8 mouse cellular contexts compared by ENCODE assay signal in the genomic region with DNA sequence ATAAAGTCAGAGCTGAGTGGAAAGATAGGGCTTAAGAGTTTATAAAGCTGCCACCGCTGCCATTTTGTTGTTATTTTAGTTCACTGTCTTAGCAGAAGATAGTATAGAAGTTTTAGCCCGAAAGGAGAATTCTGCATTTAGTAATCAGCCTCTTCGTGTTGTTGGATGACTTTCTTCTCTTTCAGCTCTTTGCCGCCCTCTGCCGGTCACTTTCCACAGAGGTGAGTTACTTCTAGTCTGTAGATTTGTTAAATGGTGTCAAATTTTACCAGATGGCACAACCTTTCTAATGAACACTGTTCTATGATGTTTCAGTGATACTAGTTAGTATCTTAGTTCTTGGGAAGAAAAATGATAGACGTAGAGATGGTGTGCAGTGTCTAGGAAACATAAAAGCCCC. TPM values are rescaled to one million over a fixed set of nuclear protein-coding genes. Genes with fewer than 3 reads are reported as not detected.
DNase-seq lines count a peak whose midpoint lies in the region; ATAC-seq and TF ChIP-seq lines count a peak whose summit lies in the region.

No protein-coding gene starts in this region.

- no peaks in the 10 kb centered on the region for H3K79me2 ChIP-seq in liver, adult 2 months (ENCODE audit: control insufficient read depth, insufficient read depth, low read length)

- no peaks in the 10 kb centered on the region for H3K4me1 ChIP-seq in forebrain, embryonic 11.5 days (replicated peaks; ENCODE audit: control insufficient read depth, insufficient read depth, low read length)
- H3K4me1 ChIP-seq in forebrain, embryonic 13.5 days: no peaks in the 10 kb centered on the region
- no peaks in the 10 kb centered on the region for H3K4me1 ChIP-seq in hindbrain, postnatal 0 days (ENCODE audit: insufficient read depth, low read length)
- peaks cover 3% of the 10 kb centered on the region; the same call in 1 of the 2 replicates for H3K4me1 ChIP-seq in liver, adult 2 months (ENCODE audit: control insufficient read depth, insufficient read depth, low read length)

- no peak overlapping the region for H3K4me2 ChIP-seq in forebrain, embryonic 11.5 days (ENCODE audit: low read depth, low read length, severe bottlenecking)
- H3K4me2 ChIP-seq in forebrain, embryonic 13.5 days: no peak overlapping the region
- no peak overlapping the region for H3K4me2 ChIP-seq in hindbrain, postnatal 0 days (ENCODE audit: low read depth, low read length)

- no peak overlapping the region for H3K9ac ChIP-seq in forebrain, embryonic 11.5 days (ENCODE audit: low read length)
- H3K9ac ChIP-seq in forebrain, embryonic 13.5 days: no peak overlapping the region
- H3K9ac ChIP-seq in hindbrain, postnatal 0 days (replicated peaks; ENCODE audit: low read length): no peak overlapping the region
- no peak overlapping the region for H3K9ac ChIP-seq in liver, adult 2 months (ENCODE audit: low read depth, low read length)

- peak; percentile 76 for TF ChIP-seq CTCF in hindbrain, postnatal 0 days (IDR thresholded peaks at IDR 0.05; ENCODE audit: low read depth)
- TF ChIP-seq CTCF in liver, adult 2 months (IDR thresholded peaks at IDR 0.05; ENCODE audit: low read depth, low read length): peak; percentile 48

- peak; percentile 83 for DNase-seq in forebrain, embryonic 11.5 days (ENCODE audit: low spot score)
- DNase-seq in 416B (ENCODE audit: low read depth): peak; percentile 83
- peak; percentile 58 for DNase-seq in adrenal gland, adult 2 months
- DNase-seq in embryo, embryonic 10.5 days (ENCODE audit: low spot score): peak; percentile 89
- DNase-seq in hindbrain, postnatal 0 days (ENCODE audit: low spot score): peak; percentile 79
- peak; percentile 67 for DNase-seq in liver, adult 2 months (ENCODE audit: extremely low read depth, low read depth, low spot score)
- DNase-seq in retina, postnatal 1 day: peak; percentile 83

- H3K4me3 ChIP-seq in forebrain, embryonic 11.5 days (ENCODE audit: low read depth, low read length): no peak overlapping the region
- no peak overlapping the region for H3K4me3 ChIP-seq in forebrain, embryonic 13.5 days
- H3K4me3 ChIP-seq in hindbrain, postnatal 0 days (ENCODE audit: low read length): no peak overlapping the region
- H3K4me3 ChIP-seq in liver, adult 2 months (ENCODE audit: insufficient read depth, low read depth, low read length): no peak overlapping the region

- 21% methylated on average over 6 of the region's 6 CpGs for WGBS in forebrain, embryonic 11.5 days
- WGBS in forebrain, embryonic 13.5 days: 23% methylated on average over 6 of the region's 6 CpGs
- whole genome bisulfite sequencing in hindbrain, postnatal 0 days: 22% methylated on average over 6 of the region's 6 CpGs
- 16% methylated on average over 6 of the region's 6 CpGs for WGBS in liver, adult 2 months

- no peaks in the 10 kb centered on the region for H3K36me3 ChIP-seq in forebrain, embryonic 11.5 days (ENCODE audit: control insufficient read depth, insufficient read depth, low read length)
- H3K36me3 ChIP-seq in forebrain, embryonic 13.5 days (ENCODE audit: poor library complexity, severe bottlenecking): no peaks in the 10 kb centered on the region
- no peaks in the 10 kb centered on the region for H3K36me3 ChIP-seq in hindbrain, postnatal 0 days (ENCODE audit: insufficient read depth, low read length)
- H3K36me3 ChIP-seq in liver, adult 2 months (ENCODE audit: control insufficient read depth, insufficient read depth, low read length): peaks cover 14% of the 10 kb centered on the region; the same call in 1 of the 2 replicates

- no peak for ATAC-seq in forebrain, embryonic 11.5 days (replicated peaks; ENCODE audit: low FRiP score)
- no peak for ATAC-seq in forebrain, embryonic 13.5 days
- ATAC-seq in hindbrain, postnatal 0 days: no peak

- H3K27ac ChIP-seq in forebrain, embryonic 11.5 days (ENCODE audit: low read depth, low read length): no peak overlapping the region
- no peak overlapping the region for H3K27ac ChIP-seq in forebrain, embryonic 13.5 days
- H3K27ac ChIP-seq in hindbrain, postnatal 0 days: no peak overlapping the region
- no peak overlapping the region for H3K27ac ChIP-seq in liver, adult 2 months (replicated peaks; ENCODE audit: insufficient read depth, low read depth, low read length)

- H3K27me3 ChIP-seq in forebrain, embryonic 11.5 days (ENCODE audit: control insufficient read depth, insufficient read depth, low read length): no peaks in the 10 kb centered on the region
- no peaks in the 10 kb centered on the region for H3K27me3 ChIP-seq in forebrain, embryonic 13.5 days
- H3K27me3 ChIP-seq in hindbrain, postnatal 0 days (ENCODE audit: insufficient read depth, low read length): no peaks in the 10 kb centered on the region
- H3K27me3 ChIP-seq in liver, adult 2 months (ENCODE audit: control insufficient read depth, insufficient read depth, low read length): no peaks in the 10 kb centered on the region

- H3K9me3 ChIP-seq in forebrain, embryonic 11.5 days (ENCODE audit: control insufficient read depth, low read length): no peaks in the 10 kb centered on the region
- H3K9me3 ChIP-seq in forebrain, embryonic 13.5 days (replicated peaks): no peaks in the 10 kb centered on the region
- H3K9me3 ChIP-seq in hindbrain, postnatal 0 days (ENCODE audit: low read length): no peaks in the 10 kb centered on the region

- no peak for TF ChIP-seq POLR2A in liver, adult 2 months (IDR thresholded peaks at IDR 0.05; ENCODE audit: extremely low read depth, insufficient read depth, low read length)

RNA-seq across cellular contexts. Expression of gene Cox15, which starts 7.7 kb away (rescaled TPM):
- 12.4 and 13.6 TPM in 2 replicates for polyA plus RNA-seq in forebrain, embryonic 11.5 days (2014; fragmentation: Nextera tagmentation; extraction: Ambion mirVana)
- polyA plus RNA-seq in forebrain, embryonic 13.5 days (2015; fragmentation: Nextera tagmentation; extraction: Ambion mirVana): 13.1 and 13.5 TPM in 2 replicates
- total RNA-seq in adrenal gland, adult 2 months (2021): 10 to 100 TPM; 36.4 to 59.4 TPM
- 21.3 and 25.3 TPM in 2 replicates for polyA plus RNA-seq in adrenal gland, adult 2 months (2012; rRNA removed)
- 22.5 and 25.7 TPM in 2 replicates for total RNA-seq in hindbrain, postnatal 0 days (2014; rRNA removed)
- 8.6 and 11.0 TPM in 2 replicates for polyA plus RNA-seq in hindbrain, postnatal 0 days (2015; fragmentation: Nextera tagmentation; extraction: Ambion mirVana)
- 9.2 and 10.2 TPM in 2 replicates for total RNA-seq in liver, adult 2 months (2014; rRNA removed)
- polyA plus RNA-seq in liver, adult 2 months (2012; rRNA removed): 10.6 and 10.9 TPM in 2 replicates

RNA-seq across cellular contexts. Expression of gene Cutc, which starts 7.7 kb away (rescaled TPM):
- polyA plus RNA-seq in forebrain, embryonic 11.5 days (2014; fragmentation: Nextera tagmentation; extraction: Ambion mirVana): 12.5 and 13.7 TPM in 2 replicates
- polyA plus RNA-seq in forebrain, embryonic 13.5 days (2015; fragmentation: Nextera tagmentation; extraction: Ambion mirVana): 9.6 and 10.4 TPM in 2 replicates
- total RNA-seq in adrenal gland, adult 2 months (2021): 10 to 100 TPM in 1 of 2 experiments, 1 to 10 TPM in 1; 8.3 to 12.3 TPM
- 1.6 and 2.6 TPM in 2 replicates for polyA plus RNA-seq in adrenal gland, adult 2 months (2012; rRNA removed)
- total RNA-seq in hindbrain, postnatal 0 days (2014; rRNA removed): 1.5 and 3.1 TPM in 2 replicates
- 9.1 and 9.3 TPM in 2 replicates for polyA plus RNA-seq in hindbrain, postnatal 0 days (2015; fragmentation: Nextera tagmentation; extraction: Ambion mirVana)
- total RNA-seq in liver, adult 2 months (2014; rRNA removed): 17.0 and 17.8 TPM in 2 replicates
- polyA plus RNA-seq in liver, adult 2 months (2012; rRNA removed): 7.5 and 7.9 TPM in 2 replicates

RNA-seq across cellular contexts. Expression of gene Abcc2, which starts 21.5 kb away (rescaled TPM):
- polyA plus RNA-seq in forebrain, embryonic 11.5 days (2014; fragmentation: Nextera tagmentation; extraction: Ambion mirVana): not detected in 2 replicates
- polyA plus RNA-seq in forebrain, embryonic 13.5 days (2015; fragmentation: Nextera tagmentation; extraction: Ambion mirVana): not detected in 2 replicates
- total RNA-seq in adrenal gland, adult 2 months (2021): 1 to 10 TPM in 1 of 2 experiments, under 1 TPM in 1; 0.17 to 1.0 TPM
- 0.04 and 0.28 TPM in 2 replicates for polyA plus RNA-seq in adrenal gland, adult 2 months (2012; rRNA removed)
- 0.05 and 0.32 TPM in 2 replicates for total RNA-seq in hindbrain, postnatal 0 days (2014; rRNA removed)
- 0.08 and 0.10 TPM in 2 replicates for polyA plus RNA-seq in hindbrain, postnatal 0 days (2015; fragmentation: Nextera tagmentation; extraction: Ambion mirVana)
- 488 and 590 TPM in 2 replicates for total RNA-seq in liver, adult 2 months (2014; rRNA removed)
- polyA plus RNA-seq in liver, adult 2 months (2012; rRNA removed): 230 and 298 TPM in 2 replicates

Comparison
In these comparisons a context has a peak if more than half of its experiments do, and no peak if none do; other contexts are left out.
1. RNA of gene Abcc2, which starts 21.5 kb away (polyA plus RNA-seq): 230 to 298 TPM in liver, adult 2 months; 0.04 to 0.28 TPM in adrenal gland, adult 2 months, 0.08 to 0.10 TPM in hindbrain, postnatal 0 days, not detected in forebrain, embryonic 11.5 days and not detected in forebrain, embryonic 13.5 days; every median in the first group is over 100 times any median in the second.
2. Peak in every context shown above with its lines, with median percentiles within 50 percentile points of each other: DNase-seq.